Mouse (Mus musculus) v-Abl transformed pro-B cells (cell line): ENCODE measurements around the gene Mgat4b.
"Not testable (repeated sequence)": the region's sequence is repeated elsewhere in the genome, so short reads cannot be mapped to it uniquely, and the experiment has no call there.

ENCODE experiments used
- in situ Hi-C, 2 experiments: fragments of 400-800 bp; cut with MboI; formaldehyde crosslinking; loops; one replicate each; pipeline ENCODE4 v1.15.1; 2025; ENCODE audit not compliant: unreplicated experiment in 2 of 2

Mgat4b gene

DNA sequence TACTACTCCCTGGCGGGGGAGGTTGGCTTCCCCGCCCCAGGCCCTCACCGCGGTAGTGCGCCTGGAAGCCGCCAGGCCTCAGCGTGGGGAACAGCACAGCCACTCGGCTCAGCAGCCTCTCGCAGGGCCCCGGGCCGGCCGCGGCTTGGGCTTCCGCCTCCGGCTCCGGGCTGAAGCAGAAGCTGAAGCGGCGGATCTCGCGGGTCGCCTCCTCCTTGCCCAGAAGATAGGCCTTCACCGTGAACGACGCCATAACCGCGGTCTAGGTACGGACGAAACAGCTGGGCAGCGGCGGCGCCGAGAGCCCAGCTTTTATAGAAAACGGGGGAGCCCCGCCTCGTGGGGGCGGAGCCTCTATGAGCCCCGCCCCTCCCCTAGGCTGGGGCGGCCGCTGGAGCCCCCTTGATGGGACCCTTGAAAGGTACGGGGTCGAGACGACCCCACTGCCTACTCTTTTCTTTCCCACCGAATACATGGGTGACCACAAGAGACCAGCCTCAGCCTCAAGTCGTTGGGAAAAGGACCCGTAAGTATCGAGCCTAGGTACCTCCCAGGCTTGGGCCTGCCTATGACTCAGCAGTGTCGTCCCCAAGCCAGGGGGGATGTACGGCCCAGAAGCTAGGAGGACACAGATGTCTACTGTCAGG lies at the start of gene Mgat4b, which contains the start of gene Sqstm1:
Gene Mgat4b (plus strand): TSS at position 386 of the 647 bp plus-strand sequence.
Gene Sqstm1 (minus strand): TSS at position 323 of the 647 bp plus-strand sequence.
- in situ Hi-C loops, result no loop called here

DNA sequence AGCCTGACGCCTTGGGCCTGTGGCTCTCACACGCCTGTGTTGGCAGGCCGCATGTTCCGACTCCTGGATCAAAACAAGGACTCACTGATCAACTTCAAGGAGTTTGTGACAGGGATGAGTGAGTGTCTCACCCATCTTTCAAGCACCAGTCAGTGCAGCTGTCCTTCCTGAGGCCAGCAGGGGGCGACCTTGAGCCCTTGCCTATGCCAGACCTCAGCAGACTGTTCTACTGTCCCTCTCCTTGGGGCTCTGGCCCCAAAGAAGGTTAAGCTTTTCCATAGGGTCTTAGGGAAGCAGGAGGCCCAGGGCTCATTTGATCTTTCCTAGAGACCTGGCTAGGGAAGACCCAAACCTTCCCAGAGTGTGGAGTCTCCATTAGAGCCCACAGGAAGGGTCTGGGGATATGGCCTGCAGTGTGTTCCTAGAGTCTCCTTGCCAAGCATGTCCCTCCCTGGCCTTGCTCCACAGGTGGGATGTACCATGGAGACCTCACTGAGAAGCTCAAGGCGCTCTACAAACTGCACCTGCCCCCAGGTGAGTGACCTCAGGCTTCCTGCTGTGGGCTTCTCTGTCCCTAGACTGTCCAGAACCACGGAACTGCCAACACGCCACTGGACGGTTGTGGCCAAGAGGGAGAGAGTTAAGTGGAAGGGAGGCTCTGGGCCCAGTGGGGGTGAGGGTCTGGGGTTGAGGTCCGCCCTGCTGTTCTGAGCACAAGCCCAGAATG lies 48.9 kb upstream of the Mgat4b start:
- in situ Hi-C loops, result loop anchor here (5.0 kb wide), 2 partner anchors 61 to 66 kb away; no protein-coding TSS in a partner anchor

DNA sequence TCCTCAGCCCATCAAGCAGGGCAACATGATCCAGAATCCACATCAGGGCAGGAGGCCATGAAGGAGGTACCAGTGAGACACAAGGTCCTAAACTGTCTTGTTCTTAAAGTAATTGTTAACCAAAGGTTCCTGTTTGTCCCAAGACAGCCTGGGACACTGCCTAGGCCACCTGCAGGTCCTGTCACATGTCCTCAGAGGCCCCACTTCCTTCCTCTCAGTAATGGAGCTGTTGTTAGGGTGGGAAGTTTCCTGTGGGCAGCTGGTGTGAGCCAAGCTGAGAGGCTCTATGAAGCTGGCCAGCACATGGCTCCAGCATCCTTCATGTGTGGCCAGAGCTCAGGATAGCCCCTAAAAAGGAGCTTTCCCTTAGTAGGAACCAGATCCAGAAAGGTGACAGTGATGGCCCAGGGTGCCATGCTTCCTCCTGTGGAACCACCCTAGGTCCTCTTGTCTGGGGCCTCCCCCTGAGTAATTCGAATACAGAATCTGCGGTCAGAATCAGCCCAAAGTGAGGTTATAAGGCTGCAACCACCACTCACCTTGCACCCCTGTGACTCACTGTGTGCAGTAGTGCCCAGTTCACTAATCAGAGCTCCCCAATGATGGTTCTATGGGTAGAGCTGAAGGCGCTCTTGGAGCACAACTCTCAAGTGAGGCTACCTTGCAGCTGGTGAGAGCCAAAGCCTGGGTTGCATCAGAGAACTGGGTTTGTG lies 48.2 kb upstream of the Mgat4b start:
- in situ Hi-C loops, result loop anchor here (5.0 kb wide), 2 partner anchors 60 to 65 kb away; no protein-coding TSS in a partner anchor

DNA sequence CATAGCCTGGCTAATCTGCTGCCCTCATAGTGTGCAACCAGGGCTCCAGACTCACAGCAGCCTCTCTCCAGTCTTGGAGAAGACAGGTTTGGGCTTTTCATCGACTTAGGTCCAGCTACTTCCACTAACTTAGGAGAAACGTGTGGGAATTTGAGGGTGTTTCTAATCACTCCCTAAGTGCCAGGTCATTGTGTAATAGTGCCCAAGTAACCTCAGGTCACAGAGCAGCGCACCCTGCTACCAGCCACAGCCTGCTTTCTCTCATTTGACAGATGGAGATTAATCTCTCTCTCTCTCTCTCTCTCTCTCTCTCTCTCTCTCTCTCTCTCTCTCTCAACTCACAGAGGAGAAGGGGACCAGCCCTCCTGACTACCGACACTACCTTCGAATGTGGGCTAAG lies 42.3 kb upstream of the Mgat4b start:
- in situ Hi-C loops, result no loop called here

GRCm38 (mm10) chr11:50174111-50174729 lies 36.5 kb upstream of the Mgat4b start, which contains the start of gene Mrnip:
TSS of gene Mrnip (plus strand) at chr11:50174444.
- in situ Hi-C loops, result not testable (repeated sequence)

- in situ Hi-C loops, result no loop called here
These were observed 35.9 kb upstream of the Mgat4b start for GRCm38 (mm10) chr11:50174730-50175187.

- in situ Hi-C loops, result no loop called here
These were observed 34.3 kb upstream of the Mgat4b start for GRCm38 (mm10) chr11:50176351-50176750.

- in situ Hi-C loops, result no loop called here
These were observed 33.6 kb upstream of the Mgat4b start for GRCm38 (mm10) chr11:50177111-50177510.

GRCm38 (mm10) chr11:50178532-50179488 lies 31.9 kb upstream of the Mgat4b start:
- in situ Hi-C loops, result no loop called here

- in situ Hi-C loops, result no loop called here
These were observed 30.0 kb upstream of the Mgat4b start for GRCm38 (mm10) chr11:50180478-50181231.

- in situ Hi-C loops, result no loop called here
These were observed 28.0 kb upstream of the Mgat4b start for GRCm38 (mm10) chr11:50182702-50183101.

- in situ Hi-C loops, result no loop called here
These were observed 25.9 kb upstream of the Mgat4b start for GRCm38 (mm10) chr11:50184788-50185187.

DNA sequence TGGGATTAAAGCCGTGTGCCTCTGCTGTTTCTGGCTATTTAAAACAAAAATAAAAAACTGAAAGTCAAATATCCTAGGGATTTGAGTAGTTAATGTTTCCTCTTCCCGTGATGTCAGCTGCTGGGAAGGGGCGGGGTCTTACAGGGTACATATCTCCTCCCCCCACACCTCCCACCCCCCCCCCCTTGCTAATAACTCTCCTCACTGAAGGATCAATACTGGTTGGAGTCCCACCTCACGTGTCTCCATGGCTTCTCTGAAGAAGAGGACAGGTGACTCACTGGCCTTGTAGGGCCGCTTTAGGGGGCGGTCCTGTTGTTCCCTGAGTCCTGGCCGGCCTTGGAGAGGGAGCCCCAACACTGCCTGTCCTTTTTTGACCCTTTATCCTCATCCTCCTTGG lies 22.0 kb upstream of the Mgat4b start:
- in situ Hi-C loops, result no loop called here

- in situ Hi-C loops, result no loop called here
These were observed 20.3 kb upstream of the Mgat4b start for GRCm38 (mm10) chr11:50190362-50190761.

DNA sequence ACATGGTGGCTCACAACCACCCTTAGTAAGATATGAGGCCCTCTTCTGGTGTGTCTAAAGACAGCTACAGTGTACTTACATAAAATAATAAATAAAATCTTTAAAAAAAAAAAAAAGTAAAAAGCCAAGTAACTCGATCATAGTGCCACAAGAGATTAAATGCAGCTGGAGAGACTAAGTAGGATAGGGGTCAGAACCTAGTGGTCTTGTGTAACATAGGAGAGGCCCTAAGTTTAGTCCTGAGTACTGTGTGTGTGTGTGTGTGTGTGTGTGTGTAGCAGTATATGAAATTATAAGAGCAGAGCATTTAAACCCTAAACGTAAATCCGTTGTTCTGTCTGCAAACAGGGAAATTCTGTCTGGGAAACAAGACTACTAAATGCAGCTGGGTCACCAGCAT lies 18.4 kb upstream of the Mgat4b start:
- in situ Hi-C loops, result no loop called here

- in situ Hi-C loops, result no loop called here
These were observed 16.6 kb upstream of the Mgat4b start for GRCm38 (mm10) chr11:50194070-50194469.

- in situ Hi-C loops, result no loop called here
These were observed 15.9 kb upstream of the Mgat4b start for GRCm38 (mm10) chr11:50194793-50195192.

DNA sequence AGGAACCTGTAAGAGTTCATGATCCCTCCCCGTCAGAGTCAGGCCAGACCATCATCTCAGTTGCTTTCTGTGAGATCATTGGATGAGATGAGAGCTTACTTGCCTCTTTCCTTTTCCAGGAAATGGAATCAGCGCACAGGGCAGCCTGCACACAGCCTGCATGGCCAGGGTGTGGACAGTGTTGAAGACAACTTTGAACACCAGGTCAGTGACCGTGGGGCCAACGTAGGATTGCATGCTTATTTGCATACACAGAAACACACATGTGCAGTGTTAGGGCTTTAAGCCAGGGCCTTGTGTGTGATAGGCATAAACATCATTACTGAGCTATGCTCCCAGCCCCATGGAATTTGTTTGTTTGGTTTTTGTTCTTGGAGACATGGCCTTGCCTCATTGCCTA lies 13.2 kb upstream of the Mgat4b start:
- in situ Hi-C loops, result no loop called here
